Mouse (Mus musculus): ENCODE results near the gene Cdc7. TPM values are rescaled to one million over a fixed set of nuclear protein-coding genes. Genes with fewer than 3 reads are reported as not detected.

Gene Cdc7
- total and polyA plus RNA-seq, 2 experiments from 2014 or later: 4.0 to 10.8 TPM

GRCm38 (mm10) chr5:107025371-107025770, 61.2 kb downstream of the Cdc7 start:
- Histone ChIP-seq H3K9ac (replicated peaks; ENCODE audit: low read depth, low read length) (no peak overlapping the region), H3K9me3 (replicated peaks; ENCODE audit: control insufficient read depth, low read length) (0 out of 2 replicates have a peak, but pooled peaks cover 3% of the 10 kb centered on the region), H3K36me3 (replicated peaks; ENCODE audit: control insufficient read depth, insufficient read depth, low read length) (no peaks in the 10 kb centered on the region), H3K27ac (ENCODE audit: low read depth) (peak overlapping the region; percentile 47), H3K4me2 (ENCODE audit: low read depth, low read length) (no peak overlapping the region), H3K27me3 (ENCODE audit: control insufficient read depth, insufficient read depth, low read length) (no peaks in the 10 kb centered on the region), H3K4me1 (ENCODE audit: control insufficient read depth, insufficient read depth) (peaks cover 36% of the 10 kb centered on the region), H3K4me3 (ENCODE audit: low read depth, low read length) (no peak overlapping the region)
- DNase-seq (ENCODE audit: low spot score) (peak; percentile 5), ATAC-seq (ENCODE audit: insufficient read depth, low read depth) (no peak)
- 52% methylated on average over 5 of the region's 5 CpGs for WGBS
- TF ChIP-seq EP300 (IDR thresholded peaks at IDR 0.05; ENCODE audit: low read depth): no peak
- no peak for TF ChIP-seq CTCF (IDR thresholded peaks at IDR 0.05; ENCODE audit: low read depth)

- H3K27me3 ChIP-seq (ENCODE audit: control insufficient read depth, insufficient read depth, low read length): no peaks in the 10 kb centered on the region
- TF ChIP-seq CTCF (IDR thresholded peaks at IDR 0.05; ENCODE audit: low read depth): no peak
- TF ChIP-seq EP300 (IDR thresholded peaks at IDR 0.05; ENCODE audit: low read depth): no peak
- 0 out of 2 replicates have a peak, but pooled peaks cover 3% of the 10 kb centered on the region for H3K9me3 ChIP-seq (replicated peaks; ENCODE audit: control insufficient read depth, low read length)
- peak; percentile 23 for DNase-seq (ENCODE audit: low spot score)
- peak overlapping the region; percentile 47 for H3K27ac ChIP-seq (ENCODE audit: low read depth)
- H3K4me3 ChIP-seq (ENCODE audit: low read depth, low read length): no peak overlapping the region
- no peak overlapping the region for H3K4me2 ChIP-seq (ENCODE audit: low read depth, low read length)
- 47% methylated on average over 8 of the region's 8 CpGs for WGBS
- no peaks in the 10 kb centered on the region for H3K36me3 ChIP-seq (replicated peaks; ENCODE audit: control insufficient read depth, insufficient read depth, low read length)
- H3K9ac ChIP-seq (replicated peaks; ENCODE audit: low read depth, low read length): no peak overlapping the region
- peak; percentile 57; the same call in 1 of the 2 replicates for ATAC-seq (ENCODE audit: insufficient read depth, low read depth)
- peaks cover 31% of the 10 kb centered on the region for H3K4me1 ChIP-seq (ENCODE audit: control insufficient read depth, insufficient read depth)
Observed at GRCm38 (mm10) chr5:107025809-107026208, 61.7 kb downstream of the Cdc7 start.

GRCm38 (mm10) chr5:107027616-107028015, 63.5 kb downstream of the Cdc7 start:
- H3K4me2 ChIP-seq (ENCODE audit: low read depth, low read length): no peak overlapping the region
- 0 out of 2 replicates have a peak, but pooled peaks cover 3% of the 10 kb centered on the region for H3K9me3 ChIP-seq (replicated peaks; ENCODE audit: control insufficient read depth, low read length)
- H3K9ac ChIP-seq (replicated peaks; ENCODE audit: low read depth, low read length): no peak overlapping the region
- ATAC-seq (ENCODE audit: insufficient read depth, low read depth) (no peak), DNase-seq (ENCODE audit: low spot score) (no peak)
- H3K27me3 ChIP-seq (ENCODE audit: control insufficient read depth, insufficient read depth, low read length): no peaks in the 10 kb centered on the region
- no peak overlapping the region for H3K27ac ChIP-seq (ENCODE audit: low read depth)
- peaks cover 28% of the 10 kb centered on the region for H3K4me1 ChIP-seq (ENCODE audit: control insufficient read depth, insufficient read depth)
- no peak overlapping the region for H3K4me3 ChIP-seq (ENCODE audit: low read depth, low read length)
- 90% methylated on average over 6 of the region's 6 CpGs for WGBS
- no peaks in the 10 kb centered on the region for H3K36me3 ChIP-seq (replicated peaks; ENCODE audit: control insufficient read depth, insufficient read depth, low read length)
- TF ChIP-seq EP300 (IDR thresholded peaks at IDR 0.05; ENCODE audit: low read depth) (no peak), CTCF (IDR thresholded peaks at IDR 0.05; ENCODE audit: low read depth) (no peak)

GRCm38 (mm10) chr5:107028557-107028956, 64.4 kb downstream of the Cdc7 start:
- Histone ChIP-seq H3K27ac (ENCODE audit: low read depth) (no peak overlapping the region), H3K27me3 (ENCODE audit: control insufficient read depth, insufficient read depth, low read length) (no peaks in the 10 kb centered on the region), H3K4me1 (ENCODE audit: control insufficient read depth, insufficient read depth) (peaks cover 28% of the 10 kb centered on the region), H3K9me3 (replicated peaks; ENCODE audit: control insufficient read depth, low read length) (no peaks in the 10 kb centered on the region), H3K36me3 (replicated peaks; ENCODE audit: control insufficient read depth, insufficient read depth, low read length) (no peaks in the 10 kb centered on the region), H3K9ac (replicated peaks; ENCODE audit: low read depth, low read length) (no peak overlapping the region), H3K4me2 (ENCODE audit: low read depth, low read length) (no peak overlapping the region), H3K4me3 (ENCODE audit: low read depth, low read length) (no peak overlapping the region)
- peak; percentile 4 for DNase-seq (ENCODE audit: low spot score)
- no peak for TF ChIP-seq CTCF (IDR thresholded peaks at IDR 0.05; ENCODE audit: low read depth)
- no peak for TF ChIP-seq EP300 (IDR thresholded peaks at IDR 0.05; ENCODE audit: low read depth)
- WGBS: 14% methylated on average over 1 of the region's 1 CpGs
- ATAC-seq (ENCODE audit: insufficient read depth, low read depth): no peak

- no peak overlapping the region for H3K4me2 ChIP-seq (ENCODE audit: low read depth, low read length)
- H3K9ac ChIP-seq (replicated peaks; ENCODE audit: low read depth, low read length): no peak overlapping the region
- peaks cover 24% of the 10 kb centered on the region for H3K4me1 ChIP-seq (ENCODE audit: control insufficient read depth, insufficient read depth)
- H3K27me3 ChIP-seq (ENCODE audit: control insufficient read depth, insufficient read depth, low read length): no peaks in the 10 kb centered on the region
- ATAC-seq (ENCODE audit: insufficient read depth, low read depth): no peak
- DNase-seq (ENCODE audit: low spot score): peak; percentile 2
- no peaks in the 10 kb centered on the region for H3K36me3 ChIP-seq (replicated peaks; ENCODE audit: control insufficient read depth, insufficient read depth, low read length)
- no peak overlapping the region for H3K27ac ChIP-seq (ENCODE audit: low read depth)
- 75% methylated on average over 4 of the region's 4 CpGs for WGBS
- TF ChIP-seq EP300 (IDR thresholded peaks at IDR 0.05; ENCODE audit: low read depth) (no peak), CTCF (IDR thresholded peaks at IDR 0.05; ENCODE audit: low read depth) (no peak)
- no peaks in the 10 kb centered on the region for H3K9me3 ChIP-seq (replicated peaks; ENCODE audit: control insufficient read depth, low read length)
- H3K4me3 ChIP-seq (ENCODE audit: low read depth, low read length): no peak overlapping the region
Observed at GRCm38 (mm10) chr5:107029801-107030200, 65.7 kb downstream of the Cdc7 start.

GRCm38 (mm10) chr5:107030821-107031220, 66.7 kb downstream of the Cdc7 start:
- DNase-seq (ENCODE audit: low spot score) (peak; percentile 4), ATAC-seq (ENCODE audit: insufficient read depth, low read depth) (no peak)
- H3K27me3 ChIP-seq (ENCODE audit: control insufficient read depth, insufficient read depth, low read length): no peaks in the 10 kb centered on the region
- 90% methylated on average over 10 of the region's 10 CpGs for WGBS
- H3K36me3 ChIP-seq (replicated peaks; ENCODE audit: control insufficient read depth, insufficient read depth, low read length): no peaks in the 10 kb centered on the region
- no peak overlapping the region for H3K27ac ChIP-seq (ENCODE audit: low read depth)
- H3K4me1 ChIP-seq (ENCODE audit: control insufficient read depth, insufficient read depth): peaks cover 20% of the 10 kb centered on the region
- no peak overlapping the region for H3K4me3 ChIP-seq (ENCODE audit: low read depth, low read length)
- TF ChIP-seq EP300 (IDR thresholded peaks at IDR 0.05; ENCODE audit: low read depth): no peak
- TF ChIP-seq CTCF (IDR thresholded peaks at IDR 0.05; ENCODE audit: low read depth): no peak
- H3K4me2 ChIP-seq (ENCODE audit: low read depth, low read length): no peak overlapping the region
- no peaks in the 10 kb centered on the region for H3K9me3 ChIP-seq (replicated peaks; ENCODE audit: control insufficient read depth, low read length)
- no peak overlapping the region for H3K9ac ChIP-seq (replicated peaks; ENCODE audit: low read depth, low read length)

Other genes with a start within 250 kb of the Cdc7 start
- gene Hfm1, start 38.0 kb upstream of the Cdc7 start, total RNA-seq (2014; rRNA removed; ENCODE audit: low replicate concordance): 0.50 TPM in 1 of 2 replicates, not detected in the other
- 0.23 and 0.25 TPM in 2 replicates for gene Hfm1, start 38.0 kb upstream of the Cdc7 start, polyA plus RNA-seq (2015; fragmentation: Nextera tagmentation; extraction: Ambion mirVana)

Measured in heart, postnatal 0 days (tissue).